ENCODE assay signal across 7 mouse cellular contexts in the genomic region with DNA sequence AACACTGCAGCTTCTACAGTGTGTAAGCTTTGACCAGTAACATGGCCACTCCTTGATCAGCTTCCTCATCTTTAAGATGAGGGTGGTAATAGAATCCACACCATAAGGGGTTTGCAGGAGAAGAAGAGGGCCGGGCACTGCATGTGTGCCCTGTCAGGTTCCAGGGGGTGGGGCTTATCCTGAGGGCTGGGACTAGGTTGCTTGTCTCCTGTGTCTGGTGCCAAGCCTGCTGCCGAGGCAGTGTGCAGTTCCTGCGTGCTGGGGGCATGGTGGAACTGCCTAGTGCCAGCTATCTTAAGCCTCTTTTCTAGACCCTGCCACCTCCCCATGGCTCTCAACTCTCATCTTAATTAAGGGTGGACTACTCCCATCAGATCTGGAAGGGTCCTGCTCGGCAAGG. TPM values are rescaled to one million over a fixed set of nuclear protein-coding genes. Genes with fewer than 3 reads are reported as not detected.
DNase-seq lines count a peak whose midpoint lies in the region; ATAC-seq lines count a peak whose summit lies in the region.

No protein-coding gene starts in this region.

- 54% methylated on average over 4 of the region's 4 CpGs for WGBS in midbrain, embryonic 11.5 days
- 54% methylated on average over 4 of the region's 4 CpGs for WGBS in midbrain, embryonic 10.5 days
- WGBS in embryonic facial prominence, embryonic 15.5 days: 29% methylated on average over 4 of the region's 4 CpGs
- WGBS in midbrain, embryonic 14.5 days: 31% methylated on average over 4 of the region's 4 CpGs

- H3K4me3 ChIP-seq in midbrain, embryonic 11.5 days (ENCODE audit: low read depth, low read length): no peak overlapping the region
- H3K4me3 ChIP-seq in midbrain, embryonic 10.5 days: no peak overlapping the region
- H3K4me3 ChIP-seq in embryonic facial prominence, embryonic 15.5 days (replicated peaks): no peak overlapping the region
- H3K4me3 ChIP-seq in midbrain, embryonic 14.5 days (replicated peaks; ENCODE audit: low read depth, low read length): no peak overlapping the region

- no peak overlapping the region for H3K9ac ChIP-seq in midbrain, embryonic 11.5 days (ENCODE audit: low read length)
- no peak overlapping the region for H3K9ac ChIP-seq in embryonic facial prominence, embryonic 15.5 days
- no peak overlapping the region for H3K9ac ChIP-seq in midbrain, embryonic 14.5 days (replicated peaks; ENCODE audit: low read length)

- H3K9me3 ChIP-seq in midbrain, embryonic 11.5 days (ENCODE audit: control insufficient read depth, low read length): no peaks in the 10 kb centered on the region
- H3K9me3 ChIP-seq in midbrain, embryonic 10.5 days (replicated peaks): no peaks in the 10 kb centered on the region; the same call in 1 of the 2 replicates
- no peaks in the 10 kb centered on the region for H3K9me3 ChIP-seq in embryonic facial prominence, embryonic 15.5 days (replicated peaks)
- no peaks in the 10 kb centered on the region for H3K9me3 ChIP-seq in midbrain, embryonic 14.5 days (ENCODE audit: control insufficient read depth, low read length)

- peak; percentile 36; the same call in 1 of the 2 replicates for ATAC-seq in midbrain, embryonic 11.5 days (ENCODE audit: low FRiP score)
- ATAC-seq in embryonic facial prominence, embryonic 15.5 days (ENCODE audit: insufficient number of reproducible peaks, low FRiP score, low TSS enrichment, low read depth): peak; percentile 31; the same call in 1 of the 2 replicates
- ATAC-seq in midbrain, embryonic 14.5 days (ENCODE audit: low FRiP score, low TSS enrichment): no peak

- DNase-seq in midbrain, embryonic 11.5 days (ENCODE audit: low spot score, missing footprints): peak; percentile 72
- DNase-seq in midbrain, embryonic 10.5 days (ENCODE audit: low spot score): no peak
- DNase-seq in adrenal gland, postnatal 14 days: peak; percentile 65
- peak; percentile 56 for DNase-seq in kidney, postnatal 10 days
- DNase-seq in midbrain, embryonic 14.5 days: peak; percentile 6
- no peak for DNase-seq in right cerebral cortex, postnatal 14 days

- H3K27ac ChIP-seq in midbrain, embryonic 11.5 days (ENCODE audit: low read depth, low read length): no peak overlapping the region
- no peak overlapping the region for H3K27ac ChIP-seq in midbrain, embryonic 10.5 days (replicated peaks)
- no peak overlapping the region for H3K27ac ChIP-seq in embryonic facial prominence, embryonic 15.5 days (replicated peaks)
- no peak overlapping the region for H3K27ac ChIP-seq in midbrain, embryonic 14.5 days (replicated peaks; ENCODE audit: low read depth, low read length)

- H3K27me3 ChIP-seq in midbrain, embryonic 11.5 days (ENCODE audit: control insufficient read depth, insufficient read depth, low read length): no peaks in the 10 kb centered on the region
- peaks cover 11% of the 10 kb centered on the region for H3K27me3 ChIP-seq in midbrain, embryonic 10.5 days (ENCODE audit: low read depth, poor library complexity, severe bottlenecking)
- H3K27me3 ChIP-seq in embryonic facial prominence, embryonic 15.5 days: no peaks in the 10 kb centered on the region
- H3K27me3 ChIP-seq in midbrain, embryonic 14.5 days (ENCODE audit: control insufficient read depth, insufficient read depth, low read length): no peaks in the 10 kb centered on the region

- peaks cover 7% of the 10 kb centered on the region for H3K4me1 ChIP-seq in midbrain, embryonic 11.5 days (ENCODE audit: control insufficient read depth, insufficient read depth, low read length)
- peaks cover 24% of the 10 kb centered on the region for H3K4me1 ChIP-seq in midbrain, embryonic 10.5 days
- peaks cover 17% of the 10 kb centered on the region; the same call in 1 of the 2 replicates for H3K4me1 ChIP-seq in embryonic facial prominence, embryonic 15.5 days
- H3K4me1 ChIP-seq in midbrain, embryonic 14.5 days (ENCODE audit: control insufficient read depth, insufficient read depth, low read length): peaks cover 10% of the 10 kb centered on the region

- H3K36me3 ChIP-seq in midbrain, embryonic 11.5 days (ENCODE audit: control insufficient read depth, insufficient read depth, low read length): no peaks in the 10 kb centered on the region
- H3K36me3 ChIP-seq in midbrain, embryonic 10.5 days: no peaks in the 10 kb centered on the region
- no peaks in the 10 kb centered on the region for H3K36me3 ChIP-seq in embryonic facial prominence, embryonic 15.5 days
- no peaks in the 10 kb centered on the region for H3K36me3 ChIP-seq in midbrain, embryonic 14.5 days (ENCODE audit: control insufficient read depth, insufficient read depth, low read length)

- no peak overlapping the region for H3K4me2 ChIP-seq in midbrain, embryonic 11.5 days
- no peak overlapping the region for H3K4me2 ChIP-seq in embryonic facial prominence, embryonic 15.5 days (replicated peaks)
- no peak overlapping the region for H3K4me2 ChIP-seq in midbrain, embryonic 14.5 days (ENCODE audit: low read length)

RNA-seq across cellular contexts. Expression of a gene that starts 23.9 kb away (rescaled TPM):
- 0.07 and 0.48 TPM in 2 replicates for polyA plus RNA-seq in midbrain, embryonic 11.5 days (2014; fragmentation: Nextera tagmentation; extraction: Ambion mirVana)
- 0.15 and 0.41 TPM in 2 replicates for polyA plus RNA-seq in midbrain, embryonic 10.5 days (2016; fragmentation: Nextera tagmentation; extraction: Ambion mirVana)
- 2.7 and 5.9 TPM in 2 replicates for total RNA-seq in adrenal gland, postnatal 14 days (2021)
- 1.3 and 1.5 TPM in 2 replicates for polyA plus RNA-seq in embryonic facial prominence, embryonic 15.5 days (2015; fragmentation: Nextera tagmentation; extraction: Ambion mirVana)
- 0.28 and 0.40 TPM in 2 replicates for polyA plus RNA-seq in midbrain, embryonic 14.5 days (2014; fragmentation: Nextera tagmentation; extraction: Ambion mirVana)

Comparison
In these comparisons a context has a peak if more than half of its experiments do, and no peak if none do; other contexts are left out.
1. DNase-seq: peak in midbrain, embryonic 11.5 days (single experiment), adrenal gland, postnatal 14 days (single experiment), kidney, postnatal 10 days (single experiment) and midbrain, embryonic 14.5 days (single experiment); none in midbrain, embryonic 10.5 days (single experiment) and right cerebral cortex, postnatal 14 days (single experiment).